ENCODE assay signal across 34 mouse cellular contexts in the genomic region with DNA sequence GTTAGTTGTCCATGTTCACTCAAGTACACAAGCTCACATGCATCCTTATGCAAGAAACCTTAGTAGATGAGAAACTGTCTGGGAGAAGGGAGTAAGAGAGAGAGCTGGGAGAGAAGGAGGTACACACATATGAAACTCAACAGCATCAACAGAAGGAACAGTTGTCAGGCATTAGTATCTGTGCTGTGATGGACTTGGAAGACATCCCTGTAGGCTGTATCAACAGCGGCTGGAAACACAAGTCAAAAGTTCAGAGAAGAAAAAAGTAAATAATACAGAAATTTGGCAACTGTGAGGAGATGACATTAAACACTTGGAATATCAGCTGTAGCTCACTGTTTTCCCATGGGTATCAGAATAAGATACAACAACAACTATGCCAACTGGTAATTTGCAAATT. TPM values are rescaled to one million over a fixed set of nuclear protein-coding genes. Genes with fewer than 3 reads are reported as not detected.
DNase-seq lines count a peak whose midpoint lies in the region; ATAC-seq and TF ChIP-seq lines count a peak whose summit lies in the region.
"Had no signal": no experiment of that assay in that cellular context is flagged by ENCODE, and none has a peak within 500 bp of the region (broad histone marks: within the 10 kb centered on the region; RNA-seq: fewer than 3 reads in every experiment).

No protein-coding gene starts in this region.

- H3K27me3 ChIP-seq in kidney, postnatal 0 days (ENCODE audit: insufficient read depth, low read length): no peaks in the 10 kb centered on the region
- H3K27me3 ChIP-seq in kidney, embryonic 14.5 days (ENCODE audit: control insufficient read depth, insufficient read depth, low read length): no peaks in the 10 kb centered on the region
- H3K27me3 ChIP-seq in lung, embryonic 14.5 days (ENCODE audit: insufficient read depth, low read length): no peaks in the 10 kb centered on the region
- H3K27me3 ChIP-seq in lung, postnatal 0 days (replicated peaks; ENCODE audit: insufficient read depth, low read length): no peaks in the 10 kb centered on the region
- H3K27me3 ChIP-seq: embryonic facial prominence, embryonic 13.5 days; forebrain, embryonic 12.5 days; forebrain, embryonic 15.5 days; hindbrain, embryonic 12.5 days; hindbrain, embryonic 15.5 days had no signal

- no peaks in the 10 kb centered on the region for H3K9me3 ChIP-seq in kidney, postnatal 0 days (replicated peaks; ENCODE audit: low read length)
- H3K9me3 ChIP-seq in kidney, embryonic 14.5 days (ENCODE audit: control insufficient read depth, low read length): peaks cover 5% of the 10 kb centered on the region; the same call in 1 of the 2 replicates
- H3K9me3 ChIP-seq in lung, embryonic 14.5 days (ENCODE audit: low read depth, low read length): 0 out of 2 replicates have a peak, but pooled peaks cover 5% of the 10 kb centered on the region
- no peaks in the 10 kb centered on the region for H3K9me3 ChIP-seq in lung, postnatal 0 days (ENCODE audit: low read length)
- H3K9me3 ChIP-seq: forebrain, embryonic 15.5 days; hindbrain, embryonic 15.5 days had no signal

- peak; percentile 26 for DNase-seq in kidney, postnatal 0 days (ENCODE audit: low spot score)
- peak; percentile 82 for DNase-seq in lung, embryonic 14.5 days
- no peak for DNase-seq in lung, postnatal 36 days
- DNase-seq in lung, postnatal 0 days (ENCODE audit: low spot score): peak; percentile 80
- DNase-seq in lung, postnatal 14 days: no peak
- peak; percentile 37 for DNase-seq in adipocyte (ENCODE audit: low spot score)
- no peak for DNase-seq in gastrocnemius, postnatal 36 days
- DNase-seq: adrenal gland, adult 8-10 months; adrenal gland, postnatal 25 days; cerebellum, adult 11-12 months; cerebellum, adult 8-10 months; cerebellum, postnatal 10 days; cerebellum, postnatal 36 days; embryo, embryonic 11 days; gastrocnemius, postnatal 25 days had no signal

- no peak for TF ChIP-seq CTCF in kidney, postnatal 0 days (IDR thresholded peaks at IDR 0.05; ENCODE audit: low read depth)
- no peak for TF ChIP-seq CTCF in lung, embryonic 14.5 days (IDR thresholded peaks at IDR 0.05; ENCODE audit: low read depth)
- no peak for TF ChIP-seq CTCF in lung, postnatal 0 days (IDR thresholded peaks at IDR 0.05)

- H3K4me2 ChIP-seq in kidney, postnatal 0 days (ENCODE audit: low read length): no peak overlapping the region
- H3K4me2 ChIP-seq in kidney, embryonic 14.5 days (replicated peaks; ENCODE audit: low read depth, low read length): no peak overlapping the region
- H3K4me2 ChIP-seq in lung, embryonic 14.5 days: no peak overlapping the region
- no peak overlapping the region for H3K4me2 ChIP-seq in lung, postnatal 0 days (replicated peaks; ENCODE audit: low read depth, low read length)
- H3K4me2 ChIP-seq: embryonic facial prominence, embryonic 13.5 days; forebrain, embryonic 12.5 days; forebrain, embryonic 15.5 days; heart, embryonic 11.5 days; hindbrain, embryonic 12.5 days; hindbrain, embryonic 15.5 days had no signal

- no peak for ATAC-seq in kidney, postnatal 0 days (replicated peaks; ENCODE audit: low FRiP score, low read depth)
- no peak for ATAC-seq in kidney, embryonic 14.5 days (ENCODE audit: low FRiP score, low TSS enrichment)
- ATAC-seq in lung, embryonic 14.5 days (ENCODE audit: insufficient read depth): peak; percentile 91
- peak; percentile 85 for ATAC-seq in lung, postnatal 0 days
- ATAC-seq: CD4-positive, CD25-positive, alpha-beta regulatory T cell, adult 4 months; forebrain, embryonic 15.5 days had no signal

- no peak for TF ChIP-seq EP300 in lung, postnatal 0 days (IDR thresholded peaks at IDR 0.05)

- H3K4me3 ChIP-seq in kidney, postnatal 0 days (replicated peaks; ENCODE audit: low read depth, low read length): no peak overlapping the region
- no peak overlapping the region for H3K4me3 ChIP-seq in kidney, embryonic 14.5 days (ENCODE audit: low read length)
- no peak overlapping the region for H3K4me3 ChIP-seq in lung, embryonic 14.5 days (ENCODE audit: low read depth, low read length)
- no peak overlapping the region for H3K4me3 ChIP-seq in lung, postnatal 0 days (ENCODE audit: low read depth, low read length)
- H3K4me3 ChIP-seq: embryonic facial prominence, embryonic 10.5 days; embryonic facial prominence, embryonic 13.5 days; erythroblast, embryonic 14.5 days; forebrain, embryonic 12.5 days; forebrain, embryonic 15.5 days; hindbrain, embryonic 12.5 days; hindbrain, embryonic 15.5 days had no signal

- no peaks in the 10 kb centered on the region for H3K4me1 ChIP-seq in kidney, postnatal 0 days (replicated peaks; ENCODE audit: insufficient read depth, low read length)
- no peaks in the 10 kb centered on the region for H3K4me1 ChIP-seq in kidney, embryonic 14.5 days (ENCODE audit: control insufficient read depth, insufficient read depth, low read length)
- peaks cover 10% of the 10 kb centered on the region; the same call in 1 of the 2 replicates for H3K4me1 ChIP-seq in lung, embryonic 14.5 days (ENCODE audit: insufficient read depth)
- peaks cover 4% of the 10 kb centered on the region; the same call in 1 of the 2 replicates for H3K4me1 ChIP-seq in lung, postnatal 0 days (ENCODE audit: insufficient read depth, low read depth, low read length)
- H3K4me1 ChIP-seq: embryonic facial prominence, embryonic 10.5 days; embryonic facial prominence, embryonic 13.5 days; forebrain, embryonic 12.5 days; forebrain, embryonic 15.5 days; hindbrain, embryonic 12.5 days; hindbrain, embryonic 15.5 days had no signal

- intact Hi-C loops in gastrocnemius, postnatal 36 days (cut with DNase I): no loop called here

- H3K36me3 ChIP-seq in kidney, postnatal 0 days (ENCODE audit: insufficient read depth, low read length): peaks cover 6% of the 10 kb centered on the region; the same call in 1 of the 2 replicates
- H3K36me3 ChIP-seq in kidney, embryonic 14.5 days (ENCODE audit: control insufficient read depth, insufficient read depth, low read length): peaks cover 8% of the 10 kb centered on the region; the same call in 1 of the 2 replicates
- peaks cover 4% of the 10 kb centered on the region; the same call in 1 of the 2 replicates for H3K36me3 ChIP-seq in lung, embryonic 14.5 days (ENCODE audit: insufficient read depth)
- H3K36me3 ChIP-seq in lung, postnatal 0 days (ENCODE audit: insufficient read depth, low read length): no peaks in the 10 kb centered on the region

- no peak overlapping the region for H3K9ac ChIP-seq in kidney, postnatal 0 days (ENCODE audit: low read depth, low read length)
- no peak overlapping the region for H3K9ac ChIP-seq in kidney, embryonic 14.5 days (ENCODE audit: low read depth, low read length)
- no peak overlapping the region for H3K9ac ChIP-seq in lung, embryonic 14.5 days
- H3K9ac ChIP-seq in lung, postnatal 0 days (replicated peaks; ENCODE audit: low read depth): no peak overlapping the region
- H3K9ac ChIP-seq: embryonic facial prominence, embryonic 13.5 days; forebrain, embryonic 12.5 days; forebrain, embryonic 15.5 days; hindbrain, embryonic 12.5 days; hindbrain, embryonic 15.5 days had no signal

- H3K27ac ChIP-seq in kidney, postnatal 0 days: no peak overlapping the region
- H3K27ac ChIP-seq in kidney, embryonic 14.5 days (ENCODE audit: low read depth, low read length): no peak overlapping the region
- 0 out of 2 replicates have a peak overlapping the region, but pooled peaks have one; percentile 27 for H3K27ac ChIP-seq in lung, embryonic 14.5 days (ENCODE audit: low read depth)
- no peak overlapping the region for H3K27ac ChIP-seq in lung, postnatal 0 days (ENCODE audit: low read length)
- H3K27ac ChIP-seq: embryonic facial prominence, embryonic 10.5 days; embryonic facial prominence, embryonic 13.5 days; forebrain, embryonic 12.5 days; forebrain, embryonic 15.5 days; hindbrain, embryonic 12.5 days; hindbrain, embryonic 15.5 days had no signal

- WGBS in kidney, postnatal 0 days: 69% methylated on average over 1 of the region's 1 CpGs
- 79% methylated on average over 1 of the region's 1 CpGs for WGBS in kidney, embryonic 14.5 days
- WGBS in lung, embryonic 14.5 days: 26% methylated on average over 1 of the region's 1 CpGs
- WGBS in lung, postnatal 0 days: 41% methylated on average over 1 of the region's 1 CpGs

RNA-seq across cellular contexts. Expression of gene Ube2d2b, which starts 4.4 kb away (rescaled TPM):
- 0.08 TPM in 1 of 2 replicates, not detected in the other for polyA plus RNA-seq in kidney, postnatal 0 days (2015; fragmentation: Nextera tagmentation; extraction: Ambion mirVana)
- polyA plus RNA-seq in kidney, embryonic 14.5 days (2014; fragmentation: Nextera tagmentation; extraction: Ambion mirVana): 0.64 and 0.95 TPM in 2 replicates
- polyA plus RNA-seq in lung, embryonic 14.5 days (2014; fragmentation: Nextera tagmentation; extraction: Ambion mirVana): 0.11 and 0.50 TPM in 2 replicates
- polyA plus RNA-seq in lung, postnatal 0 days (2015; fragmentation: Nextera tagmentation; extraction: Ambion mirVana): 0.11 and 0.15 TPM in 2 replicates
- not detected for total RNA-seq in gastrocnemius, postnatal 36 days (2021)
- total RNA-seq: adrenal gland, adult 8-10 months; adrenal gland, postnatal 25 days; gastrocnemius, adult 8-10 months; gastrocnemius, postnatal 25 days; granulocyte monocyte progenitor cell, adult 5-6 weeks; heart, adult 8-10 months; heart, postnatal 25 days; hematopoietic stem cell, adult 5-6 weeks; MEL had no signal
- polyA plus RNA-seq: brain, embryonic 14.5 days; cortical plate, adult 2 months; erythroblast, embryonic 14.5 days; heart, postnatal 0 days had no signal

RNA-seq across cellular contexts. Expression of gene Evi5, which starts 40.6 kb away (rescaled TPM):
- polyA plus RNA-seq in kidney, postnatal 0 days (2015; fragmentation: Nextera tagmentation; extraction: Ambion mirVana): 84.3 and 88.8 TPM in 2 replicates
- polyA plus RNA-seq in kidney, embryonic 14.5 days (2014; fragmentation: Nextera tagmentation; extraction: Ambion mirVana): 65.6 and 74.6 TPM in 2 replicates
- 60.7 and 61.2 TPM in 2 replicates for polyA plus RNA-seq in lung, embryonic 14.5 days (2014; fragmentation: Nextera tagmentation; extraction: Ambion mirVana)
- 74.0 and 78.2 TPM in 2 replicates for polyA plus RNA-seq in lung, postnatal 0 days (2015; fragmentation: Nextera tagmentation; extraction: Ambion mirVana)
- 10 to 100 TPM; 14.1 to 14.3 TPM for total RNA-seq in gastrocnemius, postnatal 36 days (2021)

Comparison
In these comparisons a context has a peak if more than half of its experiments do, and no peak if none do; other contexts are left out.
1. DNase-seq: peak in kidney, postnatal 0 days (single experiment), lung, embryonic 14.5 days (single experiment), lung, postnatal 0 days (single experiment) and adipocyte (single experiment); none in lung, postnatal 36 days (single experiment), lung, postnatal 14 days (single experiment) and gastrocnemius, postnatal 36 days (0 of 2).
2. ATAC-seq: peak in lung, embryonic 14.5 days (single experiment) and lung, postnatal 0 days (single experiment); none in kidney, postnatal 0 days (single experiment) and kidney, embryonic 14.5 days (single experiment).